Mouse (Mus musculus): Measurements from ENCODE around the gene Pxk. TPM values are rescaled to one million over a fixed set of nuclear protein-coding genes. Genes with fewer than 3 reads are reported as not detected.

Gene Pxk
- polyA plus RNA-seq (2014; fragmentation: Illumina TruSeq; extraction: RNeasy Lipid Tissue Mini Kit (QIAGEN cat#74804); ENCODE audit: low read depth, low replicate concordance), result 25.0 TPM

DNA sequence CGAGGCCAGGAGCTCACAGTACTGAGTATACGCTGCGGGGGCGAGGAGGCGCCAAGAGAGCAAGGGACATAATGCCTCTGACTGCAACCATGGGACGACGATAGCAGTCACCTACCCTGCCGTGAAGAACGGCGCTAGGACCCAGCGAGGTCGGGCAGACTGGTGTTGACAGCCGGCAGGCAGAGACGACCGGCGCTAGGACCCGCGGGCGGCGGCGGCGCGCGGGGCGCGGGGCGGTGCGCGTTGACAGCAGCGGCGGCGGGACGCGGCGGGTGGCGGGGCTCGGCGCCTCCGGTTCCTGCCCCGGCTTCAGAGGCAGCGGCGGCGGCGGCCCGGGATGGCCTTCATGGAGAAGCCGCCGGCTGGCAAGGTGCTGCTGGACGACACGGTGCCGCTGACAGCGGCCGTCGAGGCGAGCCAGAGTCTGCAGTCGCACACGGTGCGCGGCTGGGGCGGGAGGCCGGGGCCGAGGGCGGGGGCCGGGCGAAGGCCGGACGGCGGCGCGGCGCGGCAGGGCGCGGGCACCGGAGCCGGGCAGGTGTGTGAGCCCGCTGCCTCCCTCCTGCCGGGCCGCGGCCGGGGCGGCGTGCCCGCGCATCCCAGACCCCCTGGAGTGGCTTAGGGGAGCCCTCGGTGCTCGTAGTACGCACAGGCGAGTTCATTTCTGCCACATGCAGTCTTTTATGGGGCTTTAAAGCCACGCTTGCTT is at the start of gene Pxk:
Gene Pxk, plus strand, starts transcription at position 234 of the 709 bp plus-strand sequence.

GRCm38 (mm10) chr14:8080165-8080679 is 17.8 kb upstream of the Pxk start, which contains the start of gene Rpp14:
TSS of gene Rpp14 (plus strand) at chr14:8080367.

GRCm38 (mm10) chr14:8172507-8173410 is 74.7 kb downstream of the Pxk start, which contains the start of gene Pdhb:
TSS of gene Pdhb (minus strand) at chr14:8173025.

DNA sequence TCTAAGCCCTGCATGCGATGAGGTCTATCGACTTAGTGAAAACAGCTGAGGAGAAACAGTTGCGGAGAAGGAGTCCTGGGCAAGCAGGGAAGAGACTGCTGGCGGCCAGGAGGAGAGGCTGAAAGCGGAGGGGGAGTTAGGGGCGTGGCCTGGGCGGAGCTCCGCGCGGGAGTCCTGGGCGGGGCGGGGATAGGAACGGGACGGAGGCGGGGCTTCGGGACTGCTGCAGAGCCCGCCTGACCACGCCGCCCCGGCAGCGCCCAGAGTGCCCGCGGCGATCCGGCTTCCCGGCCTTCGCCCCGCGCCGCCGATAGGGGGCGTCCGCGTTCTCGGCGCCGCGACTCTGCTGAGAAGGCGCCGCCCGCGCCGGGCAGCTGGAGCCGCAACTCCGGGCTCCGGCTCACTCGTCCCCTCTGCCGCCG is 115.8 kb downstream of the Pxk start, which contains the start of gene Kctd6:
Gene Kctd6, plus strand, starts transcription at position 338 of the 422 bp plus-strand sequence.

Other genes starting within 250 kb of the Pxk start
- not detected for gene Gm45521, start 140.9 kb upstream of the Pxk start, polyA plus RNA-seq (2014; fragmentation: Illumina TruSeq; extraction: RNeasy Lipid Tissue Mini Kit (QIAGEN cat#74804); ENCODE audit: low read depth, low replicate concordance)
- not detected for gene Dnase1l3, start 103.6 kb upstream of the Pxk start, polyA plus RNA-seq (2014; fragmentation: Illumina TruSeq; extraction: RNeasy Lipid Tissue Mini Kit (QIAGEN cat#74804); ENCODE audit: low read depth, low replicate concordance)
- gene Abhd6, start 95.3 kb upstream of the Pxk start, polyA plus RNA-seq (2014; fragmentation: Illumina TruSeq; extraction: RNeasy Lipid Tissue Mini Kit (QIAGEN cat#74804); ENCODE audit: low read depth, low replicate concordance), result 10.0 TPM
- gene Rpp14, start 17.8 kb upstream of the Pxk start, polyA plus RNA-seq (2014; fragmentation: Illumina TruSeq; extraction: RNeasy Lipid Tissue Mini Kit (QIAGEN cat#74804); ENCODE audit: low read depth, low replicate concordance), result 35.8 TPM
- gene Pdhb, start 74.8 kb downstream of the Pxk start, polyA plus RNA-seq (2014; fragmentation: Illumina TruSeq; extraction: RNeasy Lipid Tissue Mini Kit (QIAGEN cat#74804); ENCODE audit: low read depth, low replicate concordance), result 840 TPM
- 13.6 TPM for gene Kctd6, start 115.9 kb downstream of the Pxk start, polyA plus RNA-seq (2014; fragmentation: Illumina TruSeq; extraction: RNeasy Lipid Tissue Mini Kit (QIAGEN cat#74804); ENCODE audit: low read depth, low replicate concordance)
- 1.1 TPM for gene Acox2, start 161.1 kb downstream of the Pxk start, polyA plus RNA-seq (2014; fragmentation: Illumina TruSeq; extraction: RNeasy Lipid Tissue Mini Kit (QIAGEN cat#74804); ENCODE audit: low read depth, low replicate concordance)
- 4.2 TPM for gene Fam107a, start 219.8 kb downstream of the Pxk start, polyA plus RNA-seq (2014; fragmentation: Illumina TruSeq; extraction: RNeasy Lipid Tissue Mini Kit (QIAGEN cat#74804); ENCODE audit: low read depth, low replicate concordance)

Data from heart, adult 10 weeks (tissue).